Mouse (Mus musculus) gastrocnemius, adult 2 months (tissue): ENCODE results near the gene Doc2g. TPM values are rescaled to one million over a fixed set of nuclear protein-coding genes. Genes with fewer than 3 reads are reported as not detected.
"Not testable (repeated sequence)": the region's sequence is repeated elsewhere in the genome, so short reads cannot be mapped to it uniquely, and the experiment has no call there.

Experiments used
- DNase-seq: peaks from one replicate; pipeline ENCODE4 v3.0.0; 2022
- H3K27ac ChIP-seq: fragments of 200-600 bp; 2 replicates; pipeline ENCODE4 v1.8.1; 2022; ENCODE audit warnings: mild to moderate bottlenecking
- H3K4me3 ChIP-seq: fragments of 200-600 bp; 2 replicates; pipeline ENCODE4 v1.8.1; 2022; ENCODE audit warnings: mild to moderate bottlenecking, moderate library complexity
- CTCF ChIP-seq: fragments of 200-600 bp; IDR thresholded peaks from 2 replicates; pipeline ENCODE4 v1.8.1; 2022; ENCODE audit warnings: antibody characterized with exemption, mild to moderate bottlenecking, moderate library complexity
- intact Hi-C: fragments of 180-260 bp; cut with DNase I; formaldehyde crosslinking; loops from one replicate; pipeline ENCODE4 v1.15.1; 2025
- total RNA-seq, 2 experiments: library from RNA; stranded (reverse); gene quantifications; 2 replicates each; pipeline ENCODE4 v1.2.3; 2021

The Doc2g gene
- total RNA-seq, 2 experiments from 2014 or later = 0.56 to 2.6 TPM

DNA sequence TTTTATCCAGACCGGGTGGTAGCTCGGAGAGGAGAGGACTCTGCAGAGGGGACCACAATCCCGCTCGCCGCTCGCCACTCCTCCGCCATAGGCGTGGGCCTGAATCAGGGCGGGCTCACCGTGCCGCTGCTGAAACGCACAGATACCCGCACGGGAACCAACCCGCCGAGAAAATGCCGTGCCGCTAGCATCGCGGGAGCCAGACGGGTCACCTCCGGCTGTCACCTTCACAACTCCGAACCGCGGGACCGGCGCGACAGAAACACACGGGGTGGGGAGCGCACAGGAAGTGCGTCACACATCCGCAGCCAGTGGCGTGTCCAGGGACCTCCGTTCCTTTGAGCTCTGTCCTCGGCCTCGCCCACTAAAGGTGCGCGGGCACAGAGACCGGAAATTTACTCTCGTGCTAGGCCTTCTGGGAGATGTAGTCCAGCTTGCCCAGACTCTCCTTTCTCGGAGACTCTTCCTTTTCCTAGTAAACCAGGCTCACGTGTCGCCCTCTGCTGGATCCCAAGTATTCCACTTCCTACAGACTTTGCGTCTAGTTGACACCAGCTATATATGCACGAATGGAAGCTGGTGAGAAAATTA is 9.4 kb downstream of the Doc2g start, which contains the start of gene Ndufv1:
TSS of gene Ndufv1 (minus strand) at position 375 of the 591 bp plus-strand sequence.
- peak within 1 kb of the TSS; percentile 99 for H3K4me3 ChIP-seq
- H3K27ac ChIP-seq = peak within 1 kb of the TSS; percentile 99
- DNase-seq = peak; percentile 97
- peak; percentile 86 for TF ChIP-seq CTCF
- intact Hi-C loops = loop anchor here (1.0 to 2.0 kb wide), 2 partner anchors 12 to 66 kb away; partner anchors contain the start of genes Gm49405 and Nudt8

DNA sequence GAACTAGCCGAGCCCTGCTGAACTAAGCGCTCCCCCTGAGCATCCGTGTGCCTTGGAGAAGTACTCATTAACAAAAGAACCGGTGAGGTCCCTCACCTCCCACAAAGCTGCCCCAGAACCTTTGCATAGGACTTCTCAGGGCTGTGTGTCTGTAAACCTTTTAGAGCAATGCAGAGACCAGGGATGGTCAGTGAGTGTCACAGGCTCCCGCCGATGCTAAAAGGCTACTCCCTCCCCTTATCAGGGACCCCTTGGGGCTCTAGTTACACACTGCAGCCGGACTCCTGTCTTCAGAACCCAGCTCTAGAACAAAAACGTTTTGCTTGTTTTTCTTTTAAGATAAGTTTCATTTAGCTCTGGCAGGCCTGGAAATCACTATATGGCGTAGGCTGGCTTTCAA is 10.0 kb downstream of the Doc2g start:
- no peak for TF ChIP-seq CTCF
- intact Hi-C loops = loop anchor here (2.0 kb wide), 1 partner anchor 66 kb away; no protein-coding TSS in a partner anchor
- peak overlapping the region; percentile 99 for H3K4me3 ChIP-seq

DNA sequence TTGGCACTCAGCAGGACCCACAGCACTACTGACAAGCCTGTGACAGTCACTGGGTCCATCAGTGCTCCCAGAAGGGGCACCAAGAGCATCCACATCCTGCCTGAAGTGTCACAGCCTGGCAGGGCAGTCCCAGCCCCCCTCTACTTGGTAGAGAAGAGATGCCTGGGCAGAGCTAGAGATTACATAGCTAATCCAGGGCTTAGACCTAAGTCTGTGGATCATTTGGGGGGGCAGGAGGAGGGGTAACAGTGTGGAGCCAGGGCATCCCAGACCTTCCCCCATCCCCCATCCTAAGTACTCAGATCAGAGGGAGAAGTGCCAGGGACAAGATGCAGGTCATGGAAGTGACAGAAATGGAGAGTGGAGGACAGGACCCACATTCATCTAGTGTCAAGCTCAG is 11.7 kb downstream of the Doc2g start:
- H3K4me3 ChIP-seq = no peak overlapping the region
- TF ChIP-seq CTCF = no peak
- intact Hi-C loops = loop anchor here (5.0 kb wide), 2 partner anchors 82 to 212 kb away; partner anchors contain the start of genes Cdk2ap2 and Pitpnm1
- H3K27ac ChIP-seq = no peak overlapping the region
- DNase-seq = no peak

More for the DNA sequence above, 10.0 kb downstream of the Doc2g start:
- no peak for DNase-seq
- peak overlapping the region; percentile 81 for H3K27ac ChIP-seq

DNA sequence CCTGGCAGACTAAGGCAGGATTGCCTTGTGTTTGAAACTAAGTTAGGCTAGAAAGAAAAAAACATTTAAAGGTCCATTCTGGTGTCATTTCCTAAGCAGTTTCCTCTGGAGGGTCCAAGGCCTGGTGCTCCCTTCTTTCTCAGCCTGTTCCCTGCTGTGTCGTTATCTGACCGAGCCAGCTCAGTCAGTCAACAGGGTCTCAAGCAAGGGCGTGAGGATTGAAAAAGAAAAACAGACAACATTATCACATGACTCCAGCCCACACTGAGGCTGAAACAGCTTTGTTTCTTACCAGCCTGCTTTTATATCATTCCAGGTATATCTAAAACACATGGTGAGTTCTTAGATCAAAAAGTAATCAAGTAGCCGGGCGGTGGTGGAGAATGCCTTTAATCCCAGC is 12.5 kb downstream of the Doc2g start:
- Histone ChIP-seq H3K27ac (no peak overlapping the region), H3K4me3 (no peak overlapping the region)
- intact Hi-C loops = loop anchor here (5.0 kb wide), 2 partner anchors 82 to 212 kb away; partner anchors contain the start of genes Cdk2ap2 and Pitpnm1
- TF ChIP-seq CTCF = no peak
- no peak for DNase-seq

DNA sequence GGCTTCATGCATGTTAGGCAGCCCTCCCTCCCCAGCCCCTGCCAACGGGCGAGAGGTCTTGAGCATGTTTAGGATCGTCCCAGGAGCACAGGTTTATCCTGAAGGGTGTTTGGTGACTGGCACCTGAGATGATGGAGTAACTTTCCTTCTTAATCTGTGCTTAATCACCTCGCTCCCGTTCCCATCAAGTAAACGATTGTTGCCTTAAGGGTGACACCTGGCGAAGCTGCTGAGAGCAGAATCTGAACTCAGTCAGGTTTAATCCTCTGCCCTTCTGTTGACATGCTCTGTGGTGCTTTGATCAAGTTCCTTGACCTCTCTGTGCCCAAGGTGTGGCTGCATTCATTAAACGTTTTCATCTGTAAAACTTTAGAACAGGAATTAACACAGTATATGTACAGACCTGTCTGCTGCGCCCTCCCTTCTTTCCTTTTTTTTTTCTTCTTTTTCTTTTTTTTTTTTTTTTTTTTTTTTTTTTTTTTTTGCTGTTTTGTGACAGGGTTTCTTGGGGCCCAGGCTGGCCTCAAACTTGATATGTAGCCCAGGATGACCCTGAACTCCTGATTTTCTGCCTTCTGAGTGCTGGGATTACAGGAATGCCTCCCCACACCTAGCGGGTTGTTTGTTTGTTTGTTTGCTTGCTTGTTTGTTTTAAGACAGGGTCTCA is 14.9 kb downstream of the Doc2g start:
- DNase-seq = no peak
- Histone ChIP-seq H3K27ac (no peak overlapping the region), H3K4me3 (no peak overlapping the region)
- TF ChIP-seq CTCF = no peak
- intact Hi-C loops = loop anchor here (5.0 kb wide), 2 partner anchors 79 to 209 kb away; partner anchors contain the start of genes Cdk2ap2 and Pitpnm1

DNA sequence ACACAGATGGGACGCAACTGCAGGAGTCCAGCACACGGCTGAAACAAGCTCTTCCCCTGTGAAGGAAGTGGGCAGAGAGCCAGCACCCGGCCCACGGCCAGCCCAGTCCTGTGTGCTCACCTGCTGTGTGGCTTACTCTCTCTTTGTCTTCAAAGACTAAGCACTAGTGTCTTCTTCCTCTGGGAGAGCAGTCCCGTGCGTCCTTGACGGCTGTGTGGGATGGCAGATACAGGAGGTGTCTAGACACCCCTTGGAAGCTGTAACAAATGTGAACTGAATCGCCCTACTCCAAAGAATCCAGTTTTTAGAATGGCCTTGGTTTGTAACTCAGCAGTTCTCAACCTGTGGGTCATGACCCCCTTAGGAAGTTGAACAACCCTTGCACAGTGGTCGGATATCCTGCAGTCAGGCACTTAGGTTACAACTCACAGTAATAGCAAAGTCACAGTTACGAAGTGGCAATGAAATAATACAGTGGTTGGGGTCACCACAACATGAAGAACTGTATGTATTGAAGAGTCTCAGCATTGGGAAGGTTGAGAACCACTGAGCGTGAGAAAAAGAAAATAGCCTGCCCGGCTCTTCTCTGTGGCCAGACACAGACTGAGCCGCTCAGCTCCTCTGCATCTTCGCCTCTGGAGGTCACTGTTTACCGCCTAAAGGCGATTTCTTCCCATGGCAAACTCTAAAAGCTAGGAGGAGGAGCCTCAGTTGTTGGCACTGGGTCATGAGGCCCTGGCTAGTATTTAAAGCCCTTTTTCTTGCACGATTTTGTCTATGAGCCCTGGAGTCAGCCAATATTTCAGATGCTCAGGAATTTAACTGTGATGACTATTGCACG is 15.8 kb downstream of the Doc2g start:
- DNase-seq = peak; percentile 89
- Histone ChIP-seq H3K4me3 (peak overlapping the region; percentile 47), H3K27ac (peak overlapping the region; percentile 77)
- intact Hi-C loops = loop anchor here (1.0 to 5.0 kb wide), 3 partner anchors 29 to 208 kb away; partner anchors contain the start of genes Cdk2ap2 and Pitpnm1
- peak; percentile 96 for TF ChIP-seq CTCF

DNA sequence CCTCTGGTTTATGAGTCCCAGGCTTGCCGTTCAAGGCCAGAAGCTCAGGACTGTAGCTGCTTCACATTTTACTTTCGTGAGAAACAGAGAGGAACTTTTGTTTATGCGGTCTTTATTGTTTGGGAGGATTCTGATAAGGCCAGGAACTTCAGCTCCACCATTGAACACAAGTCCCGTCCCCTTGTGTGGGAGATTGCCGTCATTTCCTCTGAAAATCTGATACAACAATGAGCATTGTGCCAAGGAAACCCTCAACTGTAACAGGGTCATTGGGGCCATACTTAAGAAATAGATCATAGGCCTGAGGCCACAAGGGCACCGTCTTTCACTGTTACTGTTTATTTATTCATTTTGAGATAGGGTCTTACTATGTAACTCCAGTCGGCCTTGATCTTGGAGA is 20.1 kb downstream of the Doc2g start:
- intact Hi-C loops = no loop called here
- no peak for TF ChIP-seq CTCF
- Histone ChIP-seq H3K4me3 (no peak overlapping the region), H3K27ac (no peak overlapping the region)
- no peak for DNase-seq

DNA sequence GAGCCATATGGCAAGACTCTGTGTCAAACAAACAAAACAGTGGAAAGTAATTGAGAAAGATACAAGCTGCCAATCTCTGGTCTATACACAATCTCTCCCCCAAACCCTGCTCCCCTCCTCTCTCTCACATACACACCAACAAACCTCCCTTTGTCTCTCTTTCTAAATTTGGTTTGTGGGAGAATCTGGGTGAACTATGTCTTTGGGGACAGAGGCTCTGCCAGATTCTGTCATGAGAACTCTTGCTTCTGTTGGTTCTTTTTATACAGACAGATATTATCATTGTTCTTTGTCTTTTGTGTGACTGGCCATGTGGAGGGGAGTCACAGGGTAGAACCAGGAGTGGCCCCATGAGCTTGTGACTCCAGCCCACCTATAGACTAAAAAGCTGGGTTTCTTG is 24.5 kb downstream of the Doc2g start:
- DNase-seq = no peak
- Histone ChIP-seq H3K27ac (no peak overlapping the region), H3K4me3 (no peak overlapping the region)
- intact Hi-C loops = no loop called here
- TF ChIP-seq CTCF = no peak

DNA sequence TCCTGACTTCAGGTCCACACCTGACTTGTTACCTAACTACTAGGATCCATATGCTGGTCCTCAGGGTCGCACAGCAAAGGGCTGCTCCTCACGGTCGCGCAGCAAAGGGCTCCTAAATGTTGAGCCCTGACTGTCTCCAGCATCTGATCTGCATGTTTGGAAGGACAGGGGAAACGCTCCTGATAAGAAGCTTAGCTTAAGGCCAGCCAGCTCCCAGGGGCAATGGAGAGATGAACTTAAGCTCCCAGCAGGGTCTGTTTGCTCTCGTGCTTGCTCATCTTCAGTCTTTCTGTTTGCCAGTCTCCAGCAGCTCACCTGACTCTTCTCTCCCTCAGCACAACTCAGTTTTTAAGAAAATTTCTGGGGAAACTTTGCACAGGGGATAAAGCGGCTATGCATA is 29.6 kb downstream of the Doc2g start:
- Histone ChIP-seq H3K4me3 (no peak overlapping the region), H3K27ac (no peak overlapping the region)
- no peak for DNase-seq
- intact Hi-C loops = no loop called here
- no peak for TF ChIP-seq CTCF

DNA sequence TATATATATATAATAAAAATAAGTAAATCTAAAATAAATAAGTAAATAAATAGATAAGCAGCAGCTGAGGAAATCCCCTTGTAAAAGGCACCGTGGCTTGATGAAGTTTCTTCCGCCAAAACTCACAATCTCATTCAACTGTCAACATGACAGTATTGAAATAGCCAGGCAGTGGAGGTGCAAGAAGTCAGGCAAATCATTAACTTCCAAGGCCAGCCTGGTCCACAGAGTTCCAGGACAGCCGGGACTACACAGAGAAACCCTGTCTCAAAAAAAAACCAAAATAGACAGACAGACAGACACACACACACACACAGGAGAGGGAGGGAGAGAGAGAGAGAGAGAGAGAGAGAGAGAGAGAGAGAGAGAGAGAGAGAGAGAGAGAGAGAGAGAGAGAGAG is 30.2 kb downstream of the Doc2g start:
- Histone ChIP-seq H3K27ac (no peak overlapping the region), H3K4me3 (no peak overlapping the region)
- no peak for TF ChIP-seq CTCF
- intact Hi-C loops = no loop called here
- DNase-seq = no peak

DNA sequence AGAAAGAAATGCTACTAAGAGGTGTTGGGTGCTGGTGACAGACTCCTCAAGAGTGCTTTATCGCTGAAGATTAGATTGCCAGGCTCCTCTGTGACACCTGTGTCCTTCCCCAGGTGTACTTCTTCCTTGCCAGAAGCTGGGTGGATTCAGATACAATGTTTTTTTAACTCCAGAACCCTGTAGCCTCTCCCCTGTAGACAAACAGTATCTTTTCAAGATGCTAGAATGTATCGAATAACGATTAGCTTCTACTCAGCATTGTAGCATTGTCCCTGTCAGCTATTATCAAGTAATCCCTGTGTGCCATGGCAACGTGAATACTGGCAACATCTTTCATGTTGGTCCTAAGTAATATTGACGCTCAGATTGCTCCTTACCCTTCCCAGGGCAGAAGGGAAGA is 30.6 kb downstream of the Doc2g start:
- intact Hi-C loops = no loop called here
- H3K4me3 ChIP-seq = no peak overlapping the region
- TF ChIP-seq CTCF = no peak
- DNase-seq = no peak
- H3K27ac ChIP-seq = no peak overlapping the region

DNA sequence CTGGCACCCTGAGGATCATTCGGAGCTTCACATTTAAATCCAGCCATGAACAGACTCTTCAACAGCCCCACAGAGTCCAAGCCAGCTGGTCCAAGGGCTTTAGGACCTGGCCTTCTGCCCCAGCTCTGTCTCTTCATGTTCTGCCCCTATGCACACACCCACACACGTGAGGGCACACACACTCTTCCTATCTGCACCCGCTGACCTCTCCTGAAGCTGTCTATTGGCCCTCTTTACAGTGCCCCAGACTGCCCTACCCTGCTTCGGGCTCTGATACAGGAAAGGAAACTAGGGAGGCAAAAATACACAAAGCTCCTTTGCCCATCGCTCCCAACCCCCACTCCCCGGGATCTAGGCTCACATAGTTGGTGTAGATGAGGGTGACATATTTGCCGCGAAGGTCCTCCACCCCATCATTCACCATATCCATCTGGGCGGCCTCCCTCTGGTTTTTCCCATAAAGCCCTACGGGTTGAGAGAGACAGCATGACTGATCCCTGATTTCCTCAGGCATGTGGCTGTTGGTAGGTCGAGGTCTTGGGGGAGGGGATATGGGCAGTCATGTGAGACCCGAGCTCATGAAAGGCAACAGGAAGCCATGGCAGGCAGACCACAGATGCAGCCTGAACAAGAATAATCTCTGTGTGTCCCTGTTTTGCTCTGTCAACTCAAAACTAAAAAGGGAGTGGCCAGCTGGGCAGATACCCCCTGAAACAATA is 33.4 kb downstream of the Doc2g start:
- no peak for DNase-seq
- TF ChIP-seq CTCF = no peak
- intact Hi-C loops = no loop called here
- peak overlapping the region; percentile 28 for H3K4me3 ChIP-seq
- no peak overlapping the region for H3K27ac ChIP-seq

DNA sequence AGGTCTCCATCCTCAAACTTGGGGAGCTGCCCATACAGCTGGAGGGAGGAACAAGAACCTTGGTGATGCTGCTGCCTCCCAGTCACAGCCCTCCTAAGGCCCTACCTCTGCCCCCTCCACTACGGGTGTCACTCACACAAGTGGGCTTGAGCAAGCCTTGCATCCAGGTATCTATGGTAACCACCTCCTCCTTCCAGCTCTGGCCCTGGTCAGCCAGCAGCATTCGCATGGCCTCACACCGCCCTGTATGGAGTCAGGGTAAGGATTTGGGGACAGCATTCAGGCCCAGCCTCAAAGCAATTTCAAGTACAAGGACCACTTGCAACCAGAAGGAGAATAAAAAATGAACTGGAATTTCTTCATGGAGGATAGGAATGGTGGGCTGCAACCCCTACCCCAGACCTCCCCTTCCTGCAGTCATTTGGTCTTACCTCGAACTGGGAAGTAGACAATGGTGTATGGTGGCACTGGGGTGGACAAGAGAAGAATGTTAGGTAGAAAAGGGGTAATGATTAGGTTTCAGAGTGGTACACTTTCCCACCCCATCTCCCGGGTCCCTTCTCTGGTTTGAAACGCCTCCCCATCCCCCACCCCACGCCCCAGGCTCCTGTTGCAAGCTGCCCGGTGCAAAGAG is 34.2 kb downstream of the Doc2g start:
- H3K27ac ChIP-seq = peak overlapping the region; percentile 94
- H3K4me3 ChIP-seq = peak overlapping the region; percentile 84
- DNase-seq, intact Hi-C loops: not testable (repeated sequence)
